Mouse (Mus musculus): ENCODE results near the gene Lair1.
"Not testable (repeated sequence)": the region's sequence is repeated elsewhere in the genome, so short reads cannot be mapped to it uniquely, and the experiment has no call there.

Gene Lair1

DNA sequence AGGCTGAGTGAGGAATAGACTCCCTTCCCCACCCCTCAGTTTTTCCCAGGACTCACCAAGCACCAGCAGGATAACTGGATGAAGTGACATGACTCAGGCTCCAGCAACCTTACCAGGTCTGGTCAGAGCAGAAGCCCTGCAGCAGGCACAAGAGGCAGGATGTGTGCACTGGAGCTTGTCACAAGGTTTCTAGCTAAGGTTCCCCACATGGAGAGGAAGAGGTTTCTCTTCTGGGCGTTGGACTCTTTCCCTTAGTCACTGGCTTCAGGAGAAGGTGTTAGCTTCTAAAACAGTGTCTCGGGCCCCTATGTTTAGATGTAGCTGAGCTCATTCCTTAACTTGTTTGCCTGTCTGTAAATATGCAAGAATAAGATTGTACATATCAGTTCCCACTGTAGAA lies at the start of gene Lair1:
TSS of gene Lair1 (minus strand) at position 192 of the 400 bp plus-strand sequence.
- in situ Hi-C loops (cut with MboI, MseI), result no loop called here

DNA sequence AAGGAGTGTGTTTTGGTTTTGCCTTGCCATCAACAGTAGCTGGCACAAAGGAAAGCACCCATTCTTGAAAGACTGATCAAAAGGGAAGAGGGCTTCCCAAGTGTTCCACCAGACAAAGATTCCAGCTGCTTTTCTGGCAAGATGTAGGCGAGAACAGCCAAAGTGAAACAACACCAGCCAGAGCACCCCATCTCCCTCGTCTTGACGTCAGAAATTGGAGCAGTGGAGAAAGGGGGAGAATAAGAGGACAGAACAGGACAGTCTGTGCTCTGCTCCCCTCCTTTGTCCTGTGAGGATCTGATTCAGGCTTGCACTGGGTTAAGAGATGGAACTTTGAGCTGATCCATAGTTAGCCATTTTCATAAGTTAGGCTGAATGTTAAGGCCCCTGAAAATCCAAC lies 48.8 kb upstream of the Lair1 start:
- in situ Hi-C loops (cut with MboI, MseI), result no loop called here

DNA sequence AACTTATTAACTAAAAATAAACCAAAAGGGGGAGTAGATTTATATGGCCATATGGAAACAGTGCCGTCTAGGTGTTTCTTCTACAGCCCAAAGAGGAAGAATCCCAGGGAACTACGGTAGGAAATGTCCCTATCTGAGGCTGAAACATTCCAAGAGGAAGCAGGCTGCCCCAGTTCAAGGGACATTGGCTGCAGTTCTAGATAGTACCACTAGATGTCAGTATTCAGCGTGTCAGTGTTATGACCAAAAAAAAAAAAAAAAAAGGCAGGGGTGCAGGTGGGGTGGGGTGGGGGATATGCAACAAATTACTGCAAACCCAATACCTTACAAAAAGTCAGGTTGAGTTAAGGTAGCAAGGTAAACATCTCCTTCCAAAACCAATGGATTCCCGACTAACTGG lies 40.4 kb upstream of the Lair1 start:
- in situ Hi-C loops (cut with MboI, MseI), result loop anchor here (10.0 kb wide), 1 partner anchor 809 kb away; no protein-coding TSS in a partner anchor

DNA sequence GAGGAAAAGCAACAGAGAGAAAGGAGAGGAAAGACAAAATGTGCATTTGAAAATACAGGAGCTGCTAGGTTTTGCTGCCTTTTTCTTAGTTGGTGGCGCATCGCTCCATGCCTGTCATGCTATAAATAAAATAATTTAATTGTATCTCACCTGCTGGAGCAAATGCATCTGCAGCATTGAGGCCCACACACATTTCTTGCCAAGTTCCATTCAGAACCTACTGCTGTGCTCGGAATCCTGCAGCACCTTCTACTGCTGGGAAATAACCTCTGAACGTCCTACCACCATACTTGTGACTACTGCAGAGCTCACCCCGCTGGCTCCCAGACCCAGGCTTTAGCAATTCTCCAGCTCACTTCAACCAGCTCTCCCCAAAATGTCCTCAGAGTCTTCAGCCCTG lies 38.1 kb upstream of the Lair1 start:
- in situ Hi-C loops (cut with MboI, MseI), result loop anchor here (10.0 kb wide), 1 partner anchor 806 kb away; no protein-coding TSS in a partner anchor

DNA sequence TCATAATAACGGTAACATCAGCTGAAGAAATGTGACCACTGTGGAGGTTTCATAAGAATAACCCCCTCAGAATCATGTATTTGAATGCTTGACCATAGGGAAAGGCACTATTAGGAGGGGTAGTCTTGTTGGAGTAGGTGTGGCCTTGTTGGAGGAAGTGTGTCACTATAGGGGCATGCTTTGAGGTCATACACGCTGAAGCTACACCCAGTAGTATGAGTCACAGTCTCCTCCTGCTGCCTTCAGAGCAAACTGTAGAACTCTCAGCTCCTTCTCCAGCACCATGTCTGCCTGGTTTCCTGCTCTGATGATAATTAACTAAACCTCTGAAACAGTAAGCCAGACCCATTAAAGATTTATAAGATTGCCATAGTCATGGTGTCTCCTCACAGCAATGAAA lies 35.8 kb upstream of the Lair1 start:
- in situ Hi-C loops (cut with MboI, MseI), result no loop called here

DNA sequence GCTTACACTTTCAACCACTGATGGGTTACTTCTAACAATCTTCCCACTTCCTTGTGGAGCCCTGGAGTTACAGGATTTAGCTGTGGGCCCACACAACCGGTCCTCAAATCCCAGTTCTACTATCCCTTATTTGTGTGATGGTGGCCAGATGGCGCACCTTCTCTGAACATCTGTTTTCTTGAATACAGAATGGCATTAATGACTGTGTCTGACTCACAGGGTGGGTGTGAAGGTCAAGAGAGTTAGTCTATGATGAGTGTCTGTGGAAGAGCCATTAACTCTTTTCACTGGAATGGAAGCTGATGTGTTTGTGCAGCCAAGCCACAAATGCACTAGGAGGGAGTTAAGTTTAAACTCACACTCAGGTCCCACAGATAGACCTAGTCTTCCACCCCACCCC lies 35.3 kb upstream of the Lair1 start:
- in situ Hi-C loops (cut with MboI, MseI), result no loop called here

DNA sequence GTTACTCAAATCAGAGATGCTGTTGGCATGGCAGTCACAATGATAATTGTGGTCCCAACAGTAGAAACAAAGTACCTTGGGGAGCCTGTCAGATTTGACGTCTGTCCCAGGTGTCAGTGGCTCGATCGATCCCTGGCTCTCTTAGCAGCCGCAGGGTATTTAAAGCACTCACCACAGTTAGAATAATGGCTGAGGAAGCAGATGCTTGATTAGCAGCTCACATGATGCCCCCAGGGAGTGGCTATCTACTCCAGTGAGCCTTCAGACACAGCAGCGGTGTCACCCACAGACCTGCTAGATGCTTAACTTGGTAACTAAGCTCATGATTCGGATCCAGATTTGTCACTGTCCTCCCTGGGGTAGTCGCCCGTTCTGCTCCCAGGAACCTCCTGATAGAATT lies 28.2 kb upstream of the Lair1 start:
- in situ Hi-C loops (cut with MboI, MseI), result no loop called here

DNA sequence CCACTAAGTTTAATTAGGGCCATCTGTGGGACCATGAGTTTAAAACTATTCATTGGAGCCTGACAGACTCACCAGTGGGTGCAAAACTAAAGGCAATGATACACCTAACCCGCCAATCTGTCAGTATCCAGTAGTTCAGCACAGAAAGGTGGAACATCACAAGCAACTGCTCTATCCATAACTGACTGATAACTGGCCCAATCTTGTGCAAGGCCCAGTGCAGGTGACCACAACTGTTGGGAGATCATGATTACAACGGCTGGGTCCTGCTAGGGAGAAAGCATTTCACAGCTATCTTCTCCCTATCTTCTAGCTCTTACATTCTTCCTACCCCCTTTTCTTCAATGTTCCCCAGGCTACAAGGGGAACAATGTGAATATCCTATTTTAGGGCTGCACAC lies 25.7 kb upstream of the Lair1 start:
- in situ Hi-C loops (cut with MboI, MseI), result no loop called here

DNA sequence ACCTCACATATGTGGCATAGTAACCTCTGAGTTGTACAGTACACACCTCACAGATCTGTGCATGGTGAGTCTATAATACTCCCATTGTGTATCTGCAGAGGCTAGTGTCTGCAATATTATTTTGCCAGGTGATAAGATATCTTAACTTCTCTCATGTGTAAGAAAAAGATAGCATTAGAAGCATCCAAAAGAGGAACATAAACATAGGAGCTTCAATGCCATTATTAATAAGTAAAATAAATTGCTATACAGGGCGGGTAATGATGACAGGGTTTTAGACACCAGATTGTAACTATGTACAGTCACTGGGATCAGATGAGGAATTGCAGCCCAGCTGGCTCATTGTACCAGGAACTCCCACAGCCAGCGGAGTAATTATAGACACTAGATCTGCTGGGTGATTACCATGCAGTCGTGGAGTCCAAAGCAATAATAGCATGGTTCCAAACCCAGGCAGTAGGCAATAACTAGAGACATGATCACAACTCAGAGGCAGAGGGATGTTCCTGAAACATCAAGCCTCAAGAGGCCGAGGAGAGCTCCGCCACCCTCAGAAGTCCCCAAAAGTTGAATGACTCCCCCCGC lies 25.0 kb upstream of the Lair1 start:
- in situ Hi-C loops (cut with MboI, MseI), result no loop called here

DNA sequence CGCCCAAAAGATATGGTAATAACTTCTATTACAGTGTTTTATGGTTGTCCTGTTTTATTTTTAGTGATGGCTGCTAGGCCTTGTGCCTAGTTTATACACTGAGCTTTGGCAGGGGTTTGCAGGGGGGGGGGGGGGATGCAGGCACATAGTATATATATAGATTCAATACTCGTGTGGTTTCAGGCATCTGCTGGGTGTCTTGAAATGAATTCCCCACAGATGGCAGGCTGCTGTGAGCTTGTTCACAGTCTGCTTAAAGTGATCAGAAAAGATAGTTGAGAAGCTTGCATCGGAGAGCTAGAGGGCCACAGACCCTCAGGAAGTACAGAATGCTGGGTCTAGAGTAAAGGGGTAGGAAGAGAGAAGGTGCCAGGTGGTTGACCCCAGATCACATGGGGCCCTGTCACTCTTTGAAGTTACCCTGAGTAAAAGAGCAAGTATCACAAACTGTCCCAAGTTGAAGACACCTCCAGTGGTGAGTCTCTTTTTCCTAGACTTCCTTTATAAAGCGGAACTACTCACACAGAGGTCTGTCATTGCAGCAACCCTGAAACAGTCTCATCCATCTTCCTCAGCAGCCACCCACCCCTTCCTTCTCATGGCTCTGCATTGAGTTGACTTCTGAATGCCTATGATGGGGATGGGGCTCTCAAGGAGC lies 24.4 kb upstream of the Lair1 start:
- in situ Hi-C loops (cut with MboI, MseI), result no loop called here

DNA sequence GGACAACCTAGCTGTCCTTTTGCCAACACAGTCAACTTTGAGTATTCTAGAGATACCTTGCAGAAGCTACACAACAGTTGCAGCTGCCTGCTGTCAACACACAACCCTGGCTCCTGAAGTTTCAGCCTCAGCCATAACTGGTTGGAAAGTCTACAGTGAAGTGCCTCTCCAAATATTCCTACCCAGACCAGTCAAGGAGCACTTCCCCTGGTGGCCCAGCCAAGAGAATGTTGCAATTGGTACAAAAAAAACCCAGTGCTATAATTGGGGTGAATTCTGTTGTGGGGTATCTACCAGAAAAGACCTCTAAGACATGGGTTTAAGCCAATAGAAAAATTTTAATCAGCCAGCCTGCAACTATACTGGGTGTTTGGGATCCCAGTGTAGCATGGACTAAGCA lies 22.6 kb upstream of the Lair1 start:
- in situ Hi-C loops (cut with MboI, MseI), result no loop called here

DNA sequence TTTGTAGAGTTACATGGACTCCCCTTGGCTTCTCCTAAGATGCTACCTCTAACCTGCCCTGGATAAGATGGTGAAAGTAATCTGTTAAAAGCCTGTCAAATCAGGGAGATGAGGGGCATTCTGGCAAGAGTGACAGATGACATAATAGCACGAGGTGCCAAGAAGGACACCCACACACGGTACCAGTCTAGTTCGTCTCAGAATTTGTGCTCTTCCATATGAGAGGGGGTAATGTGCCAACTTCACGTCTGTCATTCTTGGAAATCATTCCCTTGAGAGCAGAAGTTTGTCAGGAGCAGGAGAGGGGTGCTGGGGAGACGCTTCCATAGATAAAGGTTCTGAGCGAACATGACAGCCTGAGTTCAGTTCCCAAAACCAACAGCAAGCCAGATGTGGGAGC lies 21.2 kb upstream of the Lair1 start:
- in situ Hi-C loops (cut with MboI, MseI), result no loop called here

DNA sequence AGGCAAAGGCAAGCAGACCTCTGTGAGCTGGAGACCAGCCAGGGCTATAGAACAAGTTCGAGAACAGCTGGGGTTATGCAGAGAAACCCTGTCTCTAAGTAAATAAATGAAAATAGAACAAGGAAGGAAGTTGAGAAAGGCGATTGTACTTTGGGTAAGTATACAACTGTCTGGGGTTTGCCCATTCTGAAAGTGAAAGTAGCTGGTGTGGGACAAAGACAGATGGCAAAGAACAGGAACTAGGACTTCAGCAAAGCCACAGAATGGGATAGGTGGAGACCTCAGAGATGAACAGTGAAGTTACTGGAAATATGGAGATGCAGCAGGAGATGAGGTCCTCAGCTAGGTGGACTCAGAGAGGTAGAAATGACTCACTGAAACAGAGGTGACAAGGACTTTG lies 19.8 kb upstream of the Lair1 start:
- in situ Hi-C loops (cut with MboI, MseI), result no loop called here

DNA sequence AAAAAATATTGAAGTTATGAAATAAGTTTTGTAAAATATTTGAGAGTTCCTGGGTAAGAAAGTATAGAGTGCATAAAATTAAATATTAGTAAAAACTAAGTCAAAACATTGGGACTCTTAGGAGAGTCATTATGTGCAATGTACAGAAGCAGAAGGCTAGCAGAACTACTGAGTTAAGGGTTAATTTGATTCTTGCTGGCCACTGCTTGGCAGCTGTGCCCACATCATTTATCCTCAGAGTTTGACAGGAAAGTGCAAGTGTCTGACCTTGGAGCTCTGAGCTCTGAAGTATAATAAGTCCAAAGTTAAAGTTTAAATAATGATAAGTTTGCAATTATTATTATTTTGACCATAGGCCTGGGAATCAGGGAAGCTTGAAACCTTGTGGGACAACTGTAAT lies 18.7 kb upstream of the Lair1 start:
- in situ Hi-C loops (cut with MboI, MseI), result no loop called here

DNA sequence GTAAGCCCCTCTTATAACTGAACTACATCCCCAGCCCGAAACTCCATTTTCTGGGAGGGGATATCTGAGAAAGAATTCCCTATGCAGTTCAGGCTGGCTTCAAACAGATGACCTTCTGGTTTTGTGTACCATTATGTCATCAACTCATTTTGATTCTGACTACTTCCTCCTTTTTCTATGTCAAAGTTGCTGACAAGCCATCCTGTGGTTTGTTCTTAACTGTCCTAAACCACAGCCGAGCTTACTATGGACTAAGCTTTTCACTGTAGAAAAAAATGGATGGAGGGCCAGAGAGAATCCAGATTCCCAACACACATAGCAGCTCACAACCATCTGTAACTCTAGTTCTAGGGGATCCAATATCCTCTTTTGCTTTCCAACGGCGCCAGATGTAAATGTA lies 17.5 kb upstream of the Lair1 start:
- in situ Hi-C loops (cut with MboI, MseI), result no loop called here

DNA sequence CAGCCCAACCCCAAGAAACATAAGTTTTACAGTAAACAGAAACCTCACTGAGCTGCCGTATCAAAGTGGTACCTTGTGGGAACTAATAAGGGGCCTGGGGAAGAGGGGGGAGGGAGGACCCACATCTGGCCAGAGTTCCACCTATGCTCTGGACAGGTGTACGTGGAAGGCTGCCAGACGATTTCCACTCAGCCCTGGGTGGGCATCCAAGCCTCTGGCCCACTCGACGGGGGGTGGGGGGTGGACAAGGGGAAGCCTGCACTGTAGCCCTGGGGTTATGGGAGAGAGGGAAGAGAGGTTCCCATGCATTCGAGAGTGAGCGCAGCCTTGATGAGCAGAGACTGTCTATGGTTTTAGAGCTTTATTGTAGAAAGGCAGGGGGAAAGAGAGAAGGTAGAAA lies 16.5 kb upstream of the Lair1 start:
- in situ Hi-C loops (cut with MboI, MseI), result no loop called here

DNA sequence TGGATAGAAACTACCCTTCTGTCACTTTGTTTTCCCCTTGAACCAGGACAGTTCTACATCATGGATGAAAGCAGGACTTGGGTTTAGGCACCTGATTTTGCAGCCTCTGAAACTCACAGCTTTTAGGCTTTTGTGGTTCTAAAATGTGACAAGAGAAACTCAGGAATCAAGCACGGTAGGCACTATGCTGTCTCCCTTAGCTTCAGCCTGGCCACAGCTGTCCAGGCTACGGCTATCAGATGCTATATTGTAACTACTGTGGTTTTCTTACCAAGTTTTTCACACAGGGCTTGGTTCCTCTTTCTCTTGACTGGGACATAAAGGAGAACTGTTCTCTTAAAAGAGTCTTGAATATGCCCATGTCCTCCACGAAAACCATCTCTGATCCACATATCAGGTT lies 10.1 kb upstream of the Lair1 start:
- in situ Hi-C loops (cut with MboI, MseI), result no loop called here

DNA sequence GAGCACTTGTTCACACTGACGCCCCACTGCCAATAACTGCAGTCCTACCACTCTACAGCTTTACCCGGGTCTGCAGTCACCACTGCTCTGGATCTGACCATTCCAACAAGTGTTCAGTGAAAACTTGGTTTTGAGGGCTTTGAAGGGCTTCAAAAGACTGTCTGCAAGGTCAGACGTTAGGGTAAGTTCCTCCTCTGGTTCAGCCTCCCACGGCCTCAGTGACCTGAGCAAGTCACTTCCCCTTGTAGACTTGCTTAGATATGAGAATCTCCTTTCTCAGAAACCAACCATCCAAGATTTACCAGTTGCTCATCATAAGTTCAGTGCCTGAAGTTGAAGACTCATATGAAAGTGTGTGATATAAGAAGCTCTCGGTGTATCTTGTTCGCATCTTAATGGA lies 8.1 kb upstream of the Lair1 start:
- in situ Hi-C loops (cut with MboI, MseI), result no loop called here

DNA sequence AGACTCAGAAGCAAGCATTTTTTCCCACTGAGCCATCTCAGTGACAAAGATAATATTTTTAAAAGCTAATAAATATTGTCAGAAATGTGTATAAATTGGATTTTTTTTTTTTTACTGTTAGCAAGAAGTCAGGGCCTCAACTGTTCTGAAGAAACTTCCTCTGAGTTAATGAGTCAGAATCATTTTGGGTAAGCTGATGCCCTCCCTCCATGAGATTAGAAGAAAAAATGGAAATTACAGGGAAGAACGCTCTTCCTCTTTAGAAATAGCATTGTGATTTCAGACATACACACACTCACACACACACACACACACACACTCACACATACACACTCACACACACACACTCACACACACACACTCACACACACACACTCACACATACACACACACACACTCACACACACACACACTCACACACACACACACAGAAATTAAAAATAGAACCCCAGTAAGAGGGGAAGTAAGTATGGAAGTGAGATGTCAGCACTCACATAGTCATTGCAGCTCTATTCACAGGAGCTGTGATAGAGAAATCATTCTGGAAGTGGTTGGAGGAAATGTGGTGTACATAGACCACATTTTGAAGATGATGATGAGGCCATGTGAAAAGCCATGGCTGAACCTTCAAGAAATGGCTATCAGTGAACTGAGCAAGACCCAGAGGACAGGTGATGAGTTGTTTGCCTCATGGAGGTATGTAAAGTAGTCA lies 866 bp upstream of the Lair1 start:
- in situ Hi-C loops (cut with MboI, MseI), result no loop called here

DNA sequence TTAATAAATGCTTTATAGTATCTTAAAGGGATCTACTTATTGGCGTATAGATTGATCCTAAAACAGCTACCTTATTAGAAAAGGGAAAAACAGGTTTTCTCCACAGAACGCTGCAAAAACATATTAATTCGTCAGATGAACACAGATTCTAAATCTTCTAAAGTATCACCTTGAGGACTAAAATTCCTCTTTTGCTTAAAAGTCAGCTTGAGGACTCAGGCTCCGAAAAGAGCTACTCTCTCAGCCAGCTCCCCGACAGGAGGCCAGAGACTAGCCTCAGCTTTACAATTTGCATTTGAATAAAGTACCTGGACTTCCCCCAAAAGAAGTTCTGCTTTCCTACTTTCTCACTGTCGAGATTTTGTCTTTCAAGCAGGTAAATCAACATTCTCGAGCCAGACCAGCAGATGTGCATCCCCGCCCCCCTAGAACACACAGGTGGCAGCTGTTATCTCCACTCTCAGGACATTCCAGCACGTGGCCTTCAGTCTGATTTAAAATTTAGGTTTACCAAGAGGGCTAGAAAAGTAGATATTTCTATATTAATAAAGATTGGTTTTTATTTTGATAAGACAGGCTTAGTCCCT lies 2.3 kb downstream of the Lair1 start:
- in situ Hi-C loops (cut with MboI, MseI), result not testable (repeated sequence)

DNA sequence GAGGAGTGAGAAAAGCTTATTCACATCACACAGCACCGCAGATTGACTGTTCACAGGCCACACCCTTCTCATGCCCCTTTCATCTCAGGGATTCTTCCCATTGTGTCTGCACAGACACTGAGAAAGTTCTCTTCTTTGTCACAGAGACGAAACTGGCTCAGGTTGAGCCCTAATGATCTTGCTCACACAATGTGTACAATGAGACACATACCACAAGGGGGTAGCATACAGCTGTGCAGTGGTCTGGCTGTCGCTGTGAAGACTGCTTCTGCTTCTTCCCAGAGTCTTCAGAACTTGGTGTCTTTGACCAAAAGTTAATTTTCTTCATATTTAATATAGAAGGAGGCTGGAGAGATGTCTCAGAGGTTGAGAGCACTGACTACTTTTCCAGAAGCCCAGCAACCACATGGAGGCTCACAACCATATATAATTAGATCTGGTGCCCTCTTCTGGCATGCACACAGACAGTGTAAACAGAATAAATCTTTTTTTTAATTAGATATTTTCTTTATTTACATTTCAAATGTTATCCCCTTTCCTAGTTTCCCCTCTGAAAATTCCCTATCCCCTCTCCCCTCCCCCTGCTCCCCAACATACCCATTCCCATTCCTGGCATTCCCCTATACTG lies 36.1 kb downstream of the Lair1 start:
- in situ Hi-C loops (cut with MboI, MseI), result no loop called here

DNA sequence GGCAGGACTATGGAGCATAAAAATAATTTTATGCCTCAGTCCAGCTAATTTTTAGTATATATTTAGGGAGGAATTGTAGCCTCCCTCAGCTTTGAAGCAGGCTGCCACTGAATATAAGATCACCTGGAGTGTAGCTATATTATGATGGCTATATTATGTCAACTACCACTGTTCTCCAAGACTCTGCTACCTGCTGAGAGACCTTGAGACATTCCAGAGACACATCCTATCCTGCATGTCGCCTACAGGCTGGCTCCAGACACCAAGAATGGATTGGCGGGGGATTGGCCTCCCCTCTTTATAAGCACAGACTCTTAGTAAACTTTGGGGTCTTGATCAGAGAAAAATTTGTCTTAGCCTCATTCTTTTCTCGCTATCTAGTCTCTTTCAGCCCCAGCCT lies 58.4 kb downstream of the Lair1 start:
- in situ Hi-C loops (cut with MboI, MseI), result not testable (repeated sequence)
